Mouse (Mus musculus): ENCODE measurements around the gene Cerkl. TPM values are rescaled to one million over a fixed set of nuclear protein-coding genes. Genes with fewer than 3 reads are reported as not detected.

Gene Cerkl
- polyA plus RNA-seq, 1 experiment = 1.1 TPM

GRCm38 (mm10) chr2:79414505-79414904 lies 42.1 kb downstream of the Cerkl start:
- Histone ChIP-seq H3K4me3 (replicated peaks; ENCODE audit: extremely low read depth, low read depth, low read length) (no peak overlapping the region), H3K4me1 (ENCODE audit: control insufficient read depth, insufficient read depth, low read length) (no peaks in the 10 kb centered on the region)
- DNase-seq = no peak
- WGBS = 88% methylated on average over 7 of the region's 7 CpGs
- TF ChIP-seq POLR2A (IDR thresholded peaks at IDR 0.05; ENCODE audit: borderline replicate concordance, extremely low read depth, low read depth, low read length) = no peak
- TF ChIP-seq CTCF (IDR thresholded peaks at IDR 0.05; ENCODE audit: insufficient read depth, low read length) = no peak

GRCm38 (mm10) chr2:79410903-79411255 lies 45.7 kb downstream of the Cerkl start:
- 68% methylated on average over 3 of the region's 3 CpGs for WGBS
- DNase-seq = no peak
- Histone ChIP-seq H3K4me1 (ENCODE audit: control insufficient read depth, insufficient read depth, low read length) (no peaks in the 10 kb centered on the region), H3K4me3 (replicated peaks; ENCODE audit: extremely low read depth, low read depth, low read length) (no peak overlapping the region)
- TF ChIP-seq POLR2A (IDR thresholded peaks at IDR 0.05; ENCODE audit: borderline replicate concordance, extremely low read depth, low read depth, low read length) = no peak
- TF ChIP-seq CTCF (IDR thresholded peaks at IDR 0.05; ENCODE audit: insufficient read depth, low read length) = no peak

- 42% methylated on average over 15 of the region's 15 CpGs for WGBS
- no peak for DNase-seq
- TF ChIP-seq POLR2A (IDR thresholded peaks at IDR 0.05; ENCODE audit: borderline replicate concordance, extremely low read depth, low read depth, low read length) = no peak
- no peak for TF ChIP-seq CTCF (IDR thresholded peaks at IDR 0.05; ENCODE audit: insufficient read depth, low read length)
- no peaks in the 10 kb centered on the region for H3K4me1 ChIP-seq (ENCODE audit: control insufficient read depth, insufficient read depth, low read length)
- no peak overlapping the region for H3K4me3 ChIP-seq (replicated peaks; ENCODE audit: extremely low read depth, low read depth, low read length)
These were observed 46.2 kb downstream of the Cerkl start for GRCm38 (mm10) chr2:79410247-79410902.

GRCm38 (mm10) chr2:79405661-79406405 lies 50.8 kb downstream of the Cerkl start:
- 82% methylated on average over 5 of the region's 5 CpGs for WGBS
- Histone ChIP-seq H3K4me1 (ENCODE audit: control insufficient read depth, insufficient read depth, low read length) (no peaks in the 10 kb centered on the region), H3K4me3 (replicated peaks; ENCODE audit: extremely low read depth, low read depth, low read length) (no peak overlapping the region)
- DNase-seq = no peak
- no peak for TF ChIP-seq CTCF (IDR thresholded peaks at IDR 0.05; ENCODE audit: insufficient read depth, low read length)
- no peak for TF ChIP-seq POLR2A (IDR thresholded peaks at IDR 0.05; ENCODE audit: borderline replicate concordance, extremely low read depth, low read depth, low read length)

- no peaks in the 10 kb centered on the region for H3K4me1 ChIP-seq (ENCODE audit: control insufficient read depth, insufficient read depth, low read length)
- WGBS = 77% methylated on average over 4 of the region's 4 CpGs
- TF ChIP-seq CTCF (IDR thresholded peaks at IDR 0.05; ENCODE audit: insufficient read depth, low read length) = no peak
- no peak for TF ChIP-seq POLR2A (IDR thresholded peaks at IDR 0.05; ENCODE audit: borderline replicate concordance, extremely low read depth, low read depth, low read length)
- no peak overlapping the region for H3K4me3 ChIP-seq (replicated peaks; ENCODE audit: extremely low read depth, low read depth, low read length)
- no peak for DNase-seq
These were observed 56.5 kb downstream of the Cerkl start for GRCm38 (mm10) chr2:79400045-79400444.

GRCm38 (mm10) chr2:79399234-79400000 lies 57.2 kb downstream of the Cerkl start:
- 62% methylated on average over 8 of the region's 8 CpGs for WGBS
- no peak for DNase-seq
- H3K4me3 ChIP-seq (replicated peaks; ENCODE audit: extremely low read depth, low read depth, low read length) = no peak overlapping the region
- no peaks in the 10 kb centered on the region for H3K4me1 ChIP-seq (ENCODE audit: control insufficient read depth, insufficient read depth, low read length)
- TF ChIP-seq CTCF (IDR thresholded peaks at IDR 0.05; ENCODE audit: insufficient read depth, low read length) = no peak
- TF ChIP-seq POLR2A (IDR thresholded peaks at IDR 0.05; ENCODE audit: borderline replicate concordance, extremely low read depth, low read depth, low read length) = no peak

- DNase-seq = no peak
- no peak overlapping the region for H3K4me3 ChIP-seq (replicated peaks; ENCODE audit: extremely low read depth, low read depth, low read length)
- no peaks in the 10 kb centered on the region for H3K4me1 ChIP-seq (ENCODE audit: control insufficient read depth, insufficient read depth, low read length)
- WGBS = 62% methylated on average over 5 of the region's 5 CpGs
- no peak for TF ChIP-seq CTCF (IDR thresholded peaks at IDR 0.05; ENCODE audit: insufficient read depth, low read length)
- no peak for TF ChIP-seq POLR2A (IDR thresholded peaks at IDR 0.05; ENCODE audit: borderline replicate concordance, extremely low read depth, low read depth, low read length)
These were observed 57.8 kb downstream of the Cerkl start for GRCm38 (mm10) chr2:79398831-79399230.

- 43% methylated on average over 2 of the region's 2 CpGs for WGBS
- TF ChIP-seq POLR2A (IDR thresholded peaks at IDR 0.05; ENCODE audit: borderline replicate concordance, extremely low read depth, low read depth, low read length) = no peak
- TF ChIP-seq CTCF (IDR thresholded peaks at IDR 0.05; ENCODE audit: insufficient read depth, low read length) = no peak
- no peak overlapping the region for H3K4me3 ChIP-seq (replicated peaks; ENCODE audit: extremely low read depth, low read depth, low read length)
- DNase-seq = no peak
- H3K4me1 ChIP-seq (ENCODE audit: control insufficient read depth, insufficient read depth, low read length) = no peaks in the 10 kb centered on the region
These were observed 58.2 kb downstream of the Cerkl start for GRCm38 (mm10) chr2:79398343-79398742.

- Histone ChIP-seq H3K4me1 (ENCODE audit: control insufficient read depth, insufficient read depth, low read length) (no peaks in the 10 kb centered on the region), H3K4me3 (replicated peaks; ENCODE audit: extremely low read depth, low read depth, low read length) (no peak overlapping the region)
- no peak for TF ChIP-seq POLR2A (IDR thresholded peaks at IDR 0.05; ENCODE audit: borderline replicate concordance, extremely low read depth, low read depth, low read length)
- TF ChIP-seq CTCF (IDR thresholded peaks at IDR 0.05; ENCODE audit: insufficient read depth, low read length) = no peak
- WGBS = 58% methylated on average over 2 of the region's 2 CpGs
- no peak for DNase-seq
These were observed 59.5 kb downstream of the Cerkl start for GRCm38 (mm10) chr2:79397107-79397506.

Measured in lung, adult 2 months (tissue).